Mouse (Mus musculus) intestine, embryonic 14.5 days (tissue): Measurements from ENCODE around the gene Slc35e3. TPM values are rescaled to one million over a fixed set of nuclear protein-coding genes. Genes with fewer than 3 reads are reported as not detected.
"Not testable (repeated sequence)": the region's sequence is repeated elsewhere in the genome, so short reads cannot be mapped to it uniquely, and the experiment has no call there.

Experiments used
- ATAC-seq: fragments of 200-750 bp; cut with Nextera tagmentation; replicated peaks from 2 replicates; pipeline ENCODE4 v1.8.0; 2017; ENCODE audit warnings: low read depth, moderate number of reproducible peaks, moderate TSS enrichment, moderate library complexity; ENCODE audit not compliant: low FRiP score, low TSS enrichment
- DNase-seq: peaks from one replicate; pipeline ENCODE4 v3.0.0-alpha.2; 2018; ENCODE audit warnings: low spot score
- H3K27ac ChIP-seq: fragments of 300-500 bp; sonication (generic); 2 replicates; pipeline ENCODE4 v1.5.1; 2014; ENCODE audit warnings: low read depth, mild to moderate bottlenecking, control low read depth
- H3K27me3 ChIP-seq: fragments of 300-500 bp; sonication (generic); replicated peaks from 2 replicates; pipeline ENCODE4 v1.6.1; 2014; ENCODE audit warnings: low read length, control low read depth; ENCODE audit not compliant: control insufficient read depth, insufficient read depth
- H3K36me3 ChIP-seq: fragments of 300-500 bp; sonication (generic); 2 replicates; pipeline ENCODE4 v1.6.1; 2014; ENCODE audit warnings: low read length, control low read depth; ENCODE audit not compliant: control insufficient read depth, insufficient read depth
- H3K4me1 ChIP-seq: fragments of 300-500 bp; sonication (generic); replicated peaks from 2 replicates; pipeline ENCODE4 v1.6.1; 2014; ENCODE audit warnings: low read length, control low read depth, mixed read lengths; ENCODE audit not compliant: control insufficient read depth, insufficient read depth
- H3K4me2 ChIP-seq: fragments of 300-500 bp; sonication (generic); 2 replicates; pipeline ENCODE4 v1.6.1; 2014; ENCODE audit warnings: low read length
- H3K4me3 ChIP-seq: fragments of 300-500 bp; sonication (generic); 2 replicates; pipeline ENCODE4 v1.5.1; 2014; ENCODE audit warnings: low read depth, low read length, control low read depth, mixed read lengths
- H3K9ac ChIP-seq: fragments of 300-500 bp; sonication (generic); 2 replicates; pipeline ENCODE4 v1.6.1; 2014; ENCODE audit warnings: mild to moderate bottlenecking, low read length
- H3K9me3 ChIP-seq: fragments of 300-500 bp; sonication (generic); 2 replicates; pipeline ENCODE4 v1.6.1; 2016; ENCODE audit warnings: low read length, control low read depth; ENCODE audit not compliant: control insufficient read depth
- WGBS: fragments of 180-500 bp; shearing (Covaris S2); extraction: QIAGEN DNeasy Blood & Tissue Kit; methylation state at CpG from one replicate; pipeline ENCODE4 v1.1.7; 2014; 5-methylcytosine and 5-hydroxymethylcytosine counted together
- polyA plus RNA-seq: library from polyadenylated mRNA; unstranded; fragments of >200 nt; fragmentation: Nextera tagmentation; extraction: Ambion mirVana; gene quantifications from 2 replicates; pipeline ENCODE4 v1.2.1, GENCODE M21; 2014

The Slc35e3 gene
- polyA plus RNA-seq, 1 experiment from 2014 or later: 10.8 TPM

- DNase-seq, H3K4me3 ChIP-seq, ATAC-seq, H3K27me3 ChIP-seq, H3K9ac ChIP-seq, H3K4me2 ChIP-seq, H3K27ac ChIP-seq, H3K9me3 ChIP-seq, H3K4me1 ChIP-seq: not testable (repeated sequence)
- H3K36me3 ChIP-seq: peaks cover 29% of the 10 kb centered on the region
- WGBS: 64% methylated on average over 9 of the region's 10 CpGs
Measured at GRCm38 (mm10) chr10:117734104-117734852, 11.9 kb downstream of the Slc35e3 start.

GRCm38 (mm10) chr10:117733626-117734025 lies 12.5 kb downstream of the Slc35e3 start:
- H3K4me2 ChIP-seq, H3K4me3 ChIP-seq, H3K27me3 ChIP-seq, H3K9ac ChIP-seq, H3K27ac ChIP-seq, H3K9me3 ChIP-seq, DNase-seq, ATAC-seq, H3K4me1 ChIP-seq: not testable (repeated sequence)
- 59% methylated on average over 8 of the region's 8 CpGs for WGBS
- H3K36me3 ChIP-seq: peaks cover 23% of the 10 kb centered on the region

- DNase-seq (no peak), ATAC-seq (no peak)
- Histone ChIP-seq H3K27ac (no peak overlapping the region), H3K4me1 (no peaks in the 10 kb centered on the region; the same call in 1 of the 2 replicates), H3K9ac (no peak overlapping the region), H3K27me3 (no peaks in the 10 kb centered on the region), H3K4me2 (no peak overlapping the region), H3K36me3 (peaks cover 18% of the 10 kb centered on the region), H3K4me3 (no peak overlapping the region), H3K9me3 (no peaks in the 10 kb centered on the region)
- 81% methylated on average over 14 of the region's 14 CpGs for WGBS
Measured at GRCm38 (mm10) chr10:117732962-117733592, 13.1 kb downstream of the Slc35e3 start.

GRCm38 (mm10) chr10:117732184-117732583 lies 14.0 kb downstream of the Slc35e3 start:
- Histone ChIP-seq H3K4me3 (no peak overlapping the region), H3K36me3 (peaks cover 11% of the 10 kb centered on the region), H3K9ac (no peak overlapping the region), H3K4me1 (no peaks in the 10 kb centered on the region; the same call in 1 of the 2 replicates), H3K9me3 (no peaks in the 10 kb centered on the region), H3K27me3 (no peaks in the 10 kb centered on the region), H3K4me2 (no peak overlapping the region), H3K27ac (no peak overlapping the region)
- no peak for DNase-seq
- WGBS: 77% methylated on average over 5 of the region's 5 CpGs
- ATAC-seq: no peak

GRCm38 (mm10) chr10:117731244-117732101 lies 14.7 kb downstream of the Slc35e3 start:
- no peak overlapping the region for H3K4me3 ChIP-seq
- H3K36me3 ChIP-seq: peaks cover 4% of the 10 kb centered on the region
- 58% methylated on average over 14 of the region's 15 CpGs for WGBS
- H3K4me2 ChIP-seq: no peak overlapping the region
- peak; percentile 64 for DNase-seq
- H3K9ac ChIP-seq: no peak overlapping the region
- no peaks in the 10 kb centered on the region; the same call in 1 of the 2 replicates for H3K4me1 ChIP-seq
- H3K9me3 ChIP-seq: no peaks in the 10 kb centered on the region
- H3K27ac ChIP-seq: no peak overlapping the region
- H3K27me3 ChIP-seq: no peaks in the 10 kb centered on the region
- no peak for ATAC-seq

- Histone ChIP-seq H3K36me3 (no peaks in the 10 kb centered on the region), H3K9ac (no peak overlapping the region), H3K4me3 (no peak overlapping the region), H3K9me3 (no peaks in the 10 kb centered on the region), H3K4me2 (no peak overlapping the region), H3K27ac (no peak overlapping the region), H3K27me3 (no peaks in the 10 kb centered on the region), H3K4me1 (no peaks in the 10 kb centered on the region; the same call in 1 of the 2 replicates)
- ATAC-seq: no peak
- WGBS: 93% methylated on average over 12 of the region's 12 CpGs
- DNase-seq: no peak
Measured at GRCm38 (mm10) chr10:117730637-117731203, 15.4 kb downstream of the Slc35e3 start.

GRCm38 (mm10) chr10:117730140-117730539 lies 16.0 kb downstream of the Slc35e3 start:
- H3K9ac ChIP-seq: no peak overlapping the region
- no peak overlapping the region for H3K4me2 ChIP-seq
- no peaks in the 10 kb centered on the region for H3K36me3 ChIP-seq
- 95% methylated on average over 7 of the region's 7 CpGs for WGBS
- no peak for ATAC-seq
- no peaks in the 10 kb centered on the region; the same call in 1 of the 2 replicates for H3K4me1 ChIP-seq
- no peak overlapping the region for H3K4me3 ChIP-seq
- no peaks in the 10 kb centered on the region for H3K9me3 ChIP-seq
- H3K27me3 ChIP-seq: no peaks in the 10 kb centered on the region
- DNase-seq: no peak
- no peak overlapping the region for H3K27ac ChIP-seq

GRCm38 (mm10) chr10:117729139-117729814 lies 16.9 kb downstream of the Slc35e3 start:
- Histone ChIP-seq H3K27ac (no peak overlapping the region), H3K9me3 (no peaks in the 10 kb centered on the region), H3K9ac (no peak overlapping the region), H3K4me3 (no peak overlapping the region), H3K4me2 (no peak overlapping the region), H3K4me1 (no peaks in the 10 kb centered on the region; the same call in 1 of the 2 replicates), H3K36me3 (no peaks in the 10 kb centered on the region), H3K27me3 (no peaks in the 10 kb centered on the region)
- ATAC-seq (peak; percentile 30; the same call in 1 of the 2 replicates), DNase-seq (no peak)
- 54% methylated on average over 11 of the region's 11 CpGs for WGBS
